8 mouse cellular contexts compared by ENCODE assay signal in genomic region chr11:97030426-97030825, GRCm38 (mm10). TPM values are rescaled to one million over a fixed set of nuclear protein-coding genes. Genes with fewer than 3 reads are reported as not detected.
DNase-seq lines count a peak whose midpoint lies in the region; ATAC-seq and TF ChIP-seq lines count a peak whose summit lies in the region.

No protein-coding gene starts in this region.

- no peak for TF ChIP-seq CTCF in lung, embryonic 14.5 days (IDR thresholded peaks at IDR 0.05; ENCODE audit: low read depth)
- TF ChIP-seq CTCF in embryonic fibroblast, embryonic 13.5 days (IDR thresholded peaks at IDR 0.05; ENCODE audit: borderline replicate concordance, insufficient read depth, low read length), result no peak

- H3K4me3 ChIP-seq in lung, embryonic 14.5 days (ENCODE audit: low read depth, low read length), result peak overlapping the region; percentile 57
- H3K4me3 ChIP-seq in embryonic fibroblast, embryonic 13.5 days (ENCODE audit: insufficient read depth, low read length), result peak overlapping the region; percentile 64
- H3K4me3 ChIP-seq in neural tube, embryonic 15.5 days (replicated peaks), result peak overlapping the region; percentile 70

- H3K9ac ChIP-seq in lung, embryonic 14.5 days, result peak overlapping the region; percentile 65
- peak overlapping the region; percentile 79 for H3K9ac ChIP-seq in neural tube, embryonic 15.5 days (replicated peaks)

- ATAC-seq in lung, embryonic 14.5 days (ENCODE audit: insufficient read depth), result no peak
- no peak for ATAC-seq in neural tube, embryonic 15.5 days (ENCODE audit: low FRiP score)

- DNase-seq in lung, embryonic 14.5 days, result no peak
- DNase-seq in lung, postnatal 14 days, result no peak
- DNase-seq in kidney, postnatal 25 days, result peak; percentile 41 to 68
- DNase-seq in gastrocnemius, postnatal 10 days, result no peak
- no peak for DNase-seq in thymus, postnatal 25 days
- DNase-seq in urinary bladder, adult 2 months (ENCODE audit: low spot score), result no peak

- no peak for TF ChIP-seq POLR2A in embryonic fibroblast, embryonic 13.5 days (IDR thresholded peaks at IDR 0.05; ENCODE audit: low read depth, low read length)

- 13% methylated on average over 15 of the region's 15 CpGs for WGBS in lung, embryonic 14.5 days
- WGBS in neural tube, embryonic 15.5 days, result 20% methylated on average over 15 of the region's 15 CpGs

- H3K9me3 ChIP-seq in lung, embryonic 14.5 days (ENCODE audit: low read depth, low read length), result no peaks in the 10 kb centered on the region
- no peaks in the 10 kb centered on the region for H3K9me3 ChIP-seq in neural tube, embryonic 15.5 days (replicated peaks)

- peak overlapping the region; percentile 78; the same call in 1 of the 2 replicates for H3K27ac ChIP-seq in lung, embryonic 14.5 days (ENCODE audit: low read depth)
- no peak overlapping the region for H3K27ac ChIP-seq in embryonic fibroblast, embryonic 13.5 days (ENCODE audit: insufficient read depth, low read length)
- peak overlapping the region; percentile 85 for H3K27ac ChIP-seq in neural tube, embryonic 15.5 days (replicated peaks)

- H3K4me2 ChIP-seq in lung, embryonic 14.5 days, result peak overlapping the region; percentile 82
- H3K4me2 ChIP-seq in neural tube, embryonic 15.5 days, result peak overlapping the region; percentile 87

- no peaks in the 10 kb centered on the region for H3K27me3 ChIP-seq in lung, embryonic 14.5 days (ENCODE audit: insufficient read depth, low read length)
- peaks cover 4% of the 10 kb centered on the region; the same call in 1 of the 2 replicates for H3K27me3 ChIP-seq in neural tube, embryonic 15.5 days (replicated peaks)

- H3K36me3 ChIP-seq in lung, embryonic 14.5 days (ENCODE audit: insufficient read depth), result peaks cover 18% of the 10 kb centered on the region; the same call in 1 of the 2 replicates
- no peaks in the 10 kb centered on the region for H3K36me3 ChIP-seq in neural tube, embryonic 15.5 days

- H3K4me1 ChIP-seq in lung, embryonic 14.5 days (ENCODE audit: insufficient read depth), result peaks cover 4% of the 10 kb centered on the region
- no peaks in the 10 kb centered on the region for H3K4me1 ChIP-seq in embryonic fibroblast, embryonic 13.5 days (ENCODE audit: control insufficient read depth, insufficient read depth, low read length)
- peaks cover 18% of the 10 kb centered on the region for H3K4me1 ChIP-seq in neural tube, embryonic 15.5 days

RNA-seq across cellular contexts. Expression of gene Scrn2, which starts 0.7 kb away (rescaled TPM):
- polyA plus RNA-seq in lung, embryonic 14.5 days (2014; fragmentation: Nextera tagmentation; extraction: Ambion mirVana), result 24.5 and 30.2 TPM in 2 replicates
- polyA plus RNA-seq in embryonic fibroblast, embryonic 13.5 days (2011; ENCODE audit: insufficient read length, low read depth, missing spikeins), result 6.9 and 9.7 TPM in 2 replicates
- polyA plus RNA-seq in neural tube, embryonic 15.5 days (2015; fragmentation: Nextera tagmentation; extraction: Ambion mirVana), result 12.6 and 18.5 TPM in 2 replicates
- total RNA-seq in gastrocnemius, postnatal 10 days (2021), result 10 to 100 TPM; 11.3 to 11.4 TPM
- polyA plus RNA-seq in urinary bladder, adult 2 months (2012; rRNA removed), result 10.3 and 12.5 TPM in 2 replicates

RNA-seq across cellular contexts. Expression of gene Lrrc46, which starts 10.8 kb away (rescaled TPM):
- polyA plus RNA-seq in lung, embryonic 14.5 days (2014; fragmentation: Nextera tagmentation; extraction: Ambion mirVana), result 1.1 and 1.5 TPM in 2 replicates
- polyA plus RNA-seq in embryonic fibroblast, embryonic 13.5 days (2011; ENCODE audit: insufficient read length, low read depth, missing spikeins), result 0.65 and 0.87 TPM in 2 replicates
- polyA plus RNA-seq in neural tube, embryonic 15.5 days (2015; fragmentation: Nextera tagmentation; extraction: Ambion mirVana), result 1.9 and 2.3 TPM in 2 replicates
- total RNA-seq in gastrocnemius, postnatal 10 days (2021), result under 1 TPM in 1 of 2 experiments, not detected in 1; 0.16 TPM
- polyA plus RNA-seq in urinary bladder, adult 2 months (2012; rRNA removed), result 0.21 and 0.52 TPM in 2 replicates

RNA-seq across cellular contexts. Expression of gene Mrpl10, which starts 10.9 kb away (rescaled TPM):
- 84.5 and 85.5 TPM in 2 replicates for polyA plus RNA-seq in lung, embryonic 14.5 days (2014; fragmentation: Nextera tagmentation; extraction: Ambion mirVana)
- 62.8 and 64.8 TPM in 2 replicates for polyA plus RNA-seq in embryonic fibroblast, embryonic 13.5 days (2011; ENCODE audit: insufficient read length, low read depth, missing spikeins)
- 63.7 and 67.4 TPM in 2 replicates for polyA plus RNA-seq in neural tube, embryonic 15.5 days (2015; fragmentation: Nextera tagmentation; extraction: Ambion mirVana)
- total RNA-seq in gastrocnemius, postnatal 10 days (2021), result 10 to 100 TPM; 45.1 to 45.6 TPM
- 60.0 and 63.9 TPM in 2 replicates for polyA plus RNA-seq in urinary bladder, adult 2 months (2012; rRNA removed)

RNA-seq across cellular contexts. Expression of gene Sp6, which starts 17.2 kb away (rescaled TPM):
- 0.22 and 0.43 TPM in 2 replicates for polyA plus RNA-seq in lung, embryonic 14.5 days (2014; fragmentation: Nextera tagmentation; extraction: Ambion mirVana)
- polyA plus RNA-seq in embryonic fibroblast, embryonic 13.5 days (2011; ENCODE audit: insufficient read length, low read depth, missing spikeins), result 0.33 and 0.35 TPM in 2 replicates
- polyA plus RNA-seq in neural tube, embryonic 15.5 days (2015; fragmentation: Nextera tagmentation; extraction: Ambion mirVana), result 0.23 and 0.52 TPM in 2 replicates
- total RNA-seq in gastrocnemius, postnatal 10 days (2021), result under 1 TPM; 0.21 to 0.77 TPM
- polyA plus RNA-seq in urinary bladder, adult 2 months (2012; rRNA removed), result 6.7 and 7.6 TPM in 2 replicates

RNA-seq across cellular contexts. Expression of gene Osbpl7, which starts 20.0 kb away (rescaled TPM):
- 6.3 and 12.8 TPM in 2 replicates for polyA plus RNA-seq in lung, embryonic 14.5 days (2014; fragmentation: Nextera tagmentation; extraction: Ambion mirVana)
- polyA plus RNA-seq in embryonic fibroblast, embryonic 13.5 days (2011; ENCODE audit: insufficient read length, low read depth, missing spikeins), result 7.3 and 9.7 TPM in 2 replicates
- polyA plus RNA-seq in neural tube, embryonic 15.5 days (2015; fragmentation: Nextera tagmentation; extraction: Ambion mirVana), result 10.4 and 12.7 TPM in 2 replicates
- 1 to 10 TPM; 3.4 to 6.4 TPM for total RNA-seq in gastrocnemius, postnatal 10 days (2021)
- polyA plus RNA-seq in urinary bladder, adult 2 months (2012; rRNA removed), result 10.8 and 11.7 TPM in 2 replicates

Comparison
In these comparisons a context has a peak if more than half of its experiments do, and no peak if none do; other contexts are left out.
1. DNase-seq: peak in kidney, postnatal 25 days (2 of 2); none in lung, embryonic 14.5 days (single experiment), lung, postnatal 14 days (single experiment), gastrocnemius, postnatal 10 days (single experiment), thymus, postnatal 25 days (single experiment) and urinary bladder, adult 2 months (single experiment).
2. Peak in every context shown above with its lines, with median percentiles within 50 percentile points of each other: H3K4me3 ChIP-seq.